Mouse (Mus musculus): ENCODE data around the gene Nup43. TPM values are rescaled to one million over a fixed set of nuclear protein-coding genes. Genes with fewer than 3 reads are reported as not detected.

Nup43 gene
- polyA plus RNA-seq, 1 experiment from 2014 or later: 44.8 TPM

DNA sequence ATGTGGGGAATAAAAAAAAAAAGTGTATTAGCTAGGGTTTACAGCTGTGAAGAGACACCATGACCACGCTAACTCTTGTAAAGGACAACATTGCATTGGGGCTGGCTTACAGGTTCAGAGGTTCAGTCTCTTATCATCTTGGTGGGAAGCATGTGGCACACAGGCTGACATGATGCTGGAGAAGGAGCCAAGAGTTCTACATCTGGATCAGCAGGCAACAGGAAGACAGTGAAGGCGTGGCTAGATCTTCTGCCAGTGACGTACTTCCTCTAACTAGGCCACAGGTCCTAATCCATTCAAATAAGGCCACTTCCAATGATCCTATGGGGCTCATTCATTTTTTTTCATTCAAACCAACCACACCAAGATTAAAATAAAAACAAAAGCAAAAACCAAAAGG lies 32.8 kb downstream of the Nup43 start:
- WGBS: 94% methylated on average over 3 of the region's 3 CpGs
- H3K4me3 ChIP-seq (replicated peaks): no peak overlapping the region
- H3K36me3 ChIP-seq: peaks cover 86% of the 10 kb centered on the region
- no peaks in the 10 kb centered on the region for H3K27me3 ChIP-seq
- H3K4me2 ChIP-seq (replicated peaks): no peak overlapping the region
- no peaks in the 10 kb centered on the region for H3K4me1 ChIP-seq (replicated peaks)
- H3K9me3 ChIP-seq: no peaks in the 10 kb centered on the region
- no peak for ATAC-seq
- no peak overlapping the region for H3K27ac ChIP-seq
- H3K9ac ChIP-seq (replicated peaks): no peak overlapping the region

DNA sequence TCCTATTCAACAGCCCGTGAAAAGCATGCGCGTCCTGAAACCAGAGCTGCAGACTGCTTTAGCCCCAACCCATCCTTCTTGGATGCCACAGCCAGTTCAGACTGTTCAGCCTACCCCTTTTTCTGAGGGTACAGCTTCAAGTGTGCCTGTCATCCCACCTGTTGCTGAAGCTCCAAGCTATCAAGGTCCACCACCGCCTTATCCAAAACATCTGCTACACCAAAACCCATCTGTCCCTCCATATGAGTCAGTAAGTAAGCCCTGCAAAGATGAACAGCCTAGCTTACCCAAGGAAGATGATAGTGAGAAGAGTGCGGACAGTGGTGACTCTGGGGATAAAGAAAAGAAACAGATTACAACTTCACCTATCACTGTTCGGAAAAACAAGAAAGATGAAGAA lies 35.3 kb downstream of the Nup43 start:
- 95% methylated on average over 6 of the region's 6 CpGs for WGBS
- Histone ChIP-seq H3K4me1 (replicated peaks) (no peaks in the 10 kb centered on the region), H3K27ac (no peak overlapping the region), H3K4me3 (replicated peaks) (no peak overlapping the region), H3K27me3 (no peaks in the 10 kb centered on the region), H3K9me3 (no peaks in the 10 kb centered on the region), H3K9ac (replicated peaks) (no peak overlapping the region), H3K36me3 (peaks cover 85% of the 10 kb centered on the region), H3K4me2 (replicated peaks) (no peak overlapping the region)
- ATAC-seq: no peak

DNA sequence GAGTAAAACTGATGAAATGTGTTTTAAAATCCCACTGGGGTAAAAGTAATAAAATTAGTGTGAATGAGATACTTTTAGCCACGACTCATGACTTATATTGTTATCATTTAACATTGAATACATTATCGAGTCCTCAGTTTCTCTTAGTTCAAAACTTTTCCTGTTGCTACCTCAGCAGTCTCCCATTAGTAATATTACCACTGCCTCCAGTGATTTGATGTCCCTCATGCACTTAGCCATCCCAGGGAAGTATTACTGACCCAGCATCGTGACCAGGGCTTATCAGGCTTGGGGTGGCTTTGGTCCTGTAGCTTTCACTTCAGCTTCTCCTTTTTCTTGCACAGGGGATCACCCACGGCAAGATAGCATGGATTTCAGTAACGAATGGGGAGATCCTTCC lies 42.8 kb downstream of the Nup43 start:
- ATAC-seq: no peak
- Histone ChIP-seq H3K4me3 (replicated peaks) (no peak overlapping the region), H3K27me3 (no peaks in the 10 kb centered on the region), H3K36me3 (peaks cover 75% of the 10 kb centered on the region), H3K4me2 (replicated peaks) (no peak overlapping the region), H3K27ac (no peak overlapping the region), H3K9me3 (no peaks in the 10 kb centered on the region), H3K4me1 (replicated peaks) (no peaks in the 10 kb centered on the region), H3K9ac (replicated peaks) (no peak overlapping the region)
- 89% methylated on average over 5 of the region's 5 CpGs for WGBS

GRCm38 (mm10) chr10:7712506-7712905 lies 45.2 kb downstream of the Nup43 start:
- H3K4me2 ChIP-seq (replicated peaks): no peak overlapping the region
- ATAC-seq: no peak
- no peaks in the 10 kb centered on the region for H3K9me3 ChIP-seq
- H3K27me3 ChIP-seq: no peaks in the 10 kb centered on the region
- H3K36me3 ChIP-seq: peaks cover 65% of the 10 kb centered on the region
- no peaks in the 10 kb centered on the region for H3K4me1 ChIP-seq (replicated peaks)
- no peak overlapping the region for H3K27ac ChIP-seq
- 96% methylated on average over 13 of the region's 13 CpGs for WGBS
- no peak overlapping the region for H3K4me3 ChIP-seq (replicated peaks)
- H3K9ac ChIP-seq (replicated peaks): no peak overlapping the region

GRCm38 (mm10) chr10:7715056-7715455 lies 47.8 kb downstream of the Nup43 start:
- H3K27ac ChIP-seq: no peak overlapping the region
- H3K36me3 ChIP-seq: peaks cover 44% of the 10 kb centered on the region
- H3K4me1 ChIP-seq (replicated peaks): no peaks in the 10 kb centered on the region
- no peak overlapping the region for H3K4me2 ChIP-seq (replicated peaks)
- H3K4me3 ChIP-seq (replicated peaks): no peak overlapping the region
- H3K9me3 ChIP-seq: no peaks in the 10 kb centered on the region
- ATAC-seq: no peak
- no peak overlapping the region for H3K9ac ChIP-seq (replicated peaks)
- no peaks in the 10 kb centered on the region for H3K27me3 ChIP-seq
- 77% methylated on average over 7 of the region's 7 CpGs for WGBS

- H3K36me3 ChIP-seq: no peaks in the 10 kb centered on the region
- ATAC-seq: peak; percentile 99
- H3K4me1 ChIP-seq (replicated peaks): peaks cover 25% of the 10 kb centered on the region
- peak within 1 kb of the TSS; percentile 64 for H3K4me3 ChIP-seq (replicated peaks)
- under 1% methylated on average over 49 of the region's 49 CpGs for WGBS
- no peaks in the 10 kb centered on the region for H3K9me3 ChIP-seq
- H3K4me2 ChIP-seq (replicated peaks): peak within 1 kb of the TSS; percentile 89
- no peaks in the 10 kb centered on the region for H3K27me3 ChIP-seq
- peak within 1 kb of the TSS; percentile 73 for H3K9ac ChIP-seq (replicated peaks)
- H3K27ac ChIP-seq: peak within 1 kb of the TSS; percentile 46; the same call in 1 of the 2 replicates
Observed at GRCm38 (mm10) chr10:7725751-7726500, 58.6 kb downstream of the Nup43 start, which contains the start of gene Katna1. Katna1 (plus strand) TSS chr10:7726000.

DNA sequence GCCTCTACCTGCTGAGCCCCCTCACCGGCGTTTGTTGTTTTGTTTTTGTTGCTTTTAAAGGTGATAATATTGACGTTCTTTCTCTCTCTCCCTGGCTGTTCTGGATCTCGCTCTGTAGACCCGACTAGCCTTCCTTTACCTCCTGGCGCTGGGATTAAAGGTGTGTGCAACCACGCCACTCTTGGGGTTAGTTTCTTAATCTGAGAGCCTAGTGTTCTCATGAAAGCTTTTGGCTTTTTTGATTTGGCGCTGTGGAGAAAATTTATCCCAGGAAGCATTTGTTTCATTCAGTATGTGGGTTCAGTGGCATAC lies 59.2 kb downstream of the Nup43 start:
- H3K36me3 ChIP-seq: no peaks in the 10 kb centered on the region
- WGBS: 0% methylated on average over 8 of the region's 8 CpGs
- peak overlapping the region; percentile 73 for H3K9ac ChIP-seq (replicated peaks)
- peak overlapping the region; percentile 64 for H3K4me3 ChIP-seq (replicated peaks)
- no peaks in the 10 kb centered on the region for H3K27me3 ChIP-seq
- H3K9me3 ChIP-seq: no peaks in the 10 kb centered on the region
- H3K4me2 ChIP-seq (replicated peaks): peak overlapping the region; percentile 89
- no peak for ATAC-seq
- peaks cover 29% of the 10 kb centered on the region for H3K4me1 ChIP-seq (replicated peaks)
- no peak overlapping the region for H3K27ac ChIP-seq

DNA sequence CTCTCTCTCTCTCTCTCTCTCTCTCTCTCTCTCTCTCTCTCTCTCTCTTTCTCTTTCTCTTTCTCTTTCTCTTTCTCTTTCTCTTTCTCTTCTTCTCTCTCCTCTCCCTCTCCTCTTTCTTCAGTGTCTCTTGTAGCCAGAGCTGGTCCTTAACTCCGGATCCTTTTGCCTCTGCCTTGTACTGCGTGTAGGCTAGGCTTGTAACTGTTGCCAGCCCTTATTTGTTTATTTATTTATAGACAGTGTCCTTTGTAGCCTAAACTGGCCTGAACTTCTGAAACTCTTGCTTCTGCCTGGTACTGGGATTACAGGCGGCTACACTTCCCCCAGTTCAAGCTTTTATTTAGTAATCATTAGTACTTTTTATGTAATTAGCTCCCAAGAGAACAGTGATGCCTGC lies 59.7 kb downstream of the Nup43 start:
- peaks cover 32% of the 10 kb centered on the region for H3K4me1 ChIP-seq (replicated peaks)
- H3K27ac ChIP-seq: no peak overlapping the region
- H3K4me2 ChIP-seq (replicated peaks): peak overlapping the region; percentile 89
- no peaks in the 10 kb centered on the region for H3K36me3 ChIP-seq
- H3K27me3 ChIP-seq: no peaks in the 10 kb centered on the region
- no peaks in the 10 kb centered on the region for H3K9me3 ChIP-seq
- peak overlapping the region; percentile 64 for H3K4me3 ChIP-seq (replicated peaks)
- H3K9ac ChIP-seq (replicated peaks): peak overlapping the region; percentile 42; the same call in 1 of the 2 replicates
- 27% methylated on average over 3 of the region's 3 CpGs for WGBS
- ATAC-seq: no peak

Other genes with a start within 250 kb of the Nup43 start
- gene Ulbp1, start 193.9 kb upstream of the Nup43 start, polyA plus RNA-seq (2015; fragmentation: Nextera tagmentation; extraction: Ambion mirVana): 0.31 and 0.71 TPM in 2 replicates
- gene Lrp11, start 77.7 kb upstream of the Nup43 start, polyA plus RNA-seq (2015; fragmentation: Nextera tagmentation; extraction: Ambion mirVana): 21.3 and 23.5 TPM in 2 replicates
- 150 and 153 TPM in 2 replicates for gene Pcmt1, start 13.6 kb downstream of the Nup43 start, polyA plus RNA-seq (2015; fragmentation: Nextera tagmentation; extraction: Ambion mirVana)
- gene Lats1, start 13.7 kb downstream of the Nup43 start, polyA plus RNA-seq (2015; fragmentation: Nextera tagmentation; extraction: Ambion mirVana): 12.1 and 12.4 TPM in 2 replicates
- gene Katna1, start 58.5 kb downstream of the Nup43 start, polyA plus RNA-seq (2015; fragmentation: Nextera tagmentation; extraction: Ambion mirVana): 40.2 and 40.3 TPM in 2 replicates
- gene Ginm1, start 125.3 kb downstream of the Nup43 start, polyA plus RNA-seq (2015; fragmentation: Nextera tagmentation; extraction: Ambion mirVana): 49.6 and 51.1 TPM in 2 replicates
- 51.2 and 55.2 TPM in 2 replicates for gene Ppil4, start 125.4 kb downstream of the Nup43 start, polyA plus RNA-seq (2015; fragmentation: Nextera tagmentation; extraction: Ambion mirVana)
- 0.08 and 0.10 TPM in 2 replicates for gene Zc3h12d, start 165.0 kb downstream of the Nup43 start, polyA plus RNA-seq (2015; fragmentation: Nextera tagmentation; extraction: Ambion mirVana)